Mouse (Mus musculus): ENCODE results near the gene Tnrc6c. TPM values are rescaled to one million over a fixed set of nuclear protein-coding genes. Genes with fewer than 3 reads are reported as not detected.

Gene Tnrc6c
- polyA plus RNA-seq, 1 experiment from 2014 or later: 8.9 TPM

DNA sequence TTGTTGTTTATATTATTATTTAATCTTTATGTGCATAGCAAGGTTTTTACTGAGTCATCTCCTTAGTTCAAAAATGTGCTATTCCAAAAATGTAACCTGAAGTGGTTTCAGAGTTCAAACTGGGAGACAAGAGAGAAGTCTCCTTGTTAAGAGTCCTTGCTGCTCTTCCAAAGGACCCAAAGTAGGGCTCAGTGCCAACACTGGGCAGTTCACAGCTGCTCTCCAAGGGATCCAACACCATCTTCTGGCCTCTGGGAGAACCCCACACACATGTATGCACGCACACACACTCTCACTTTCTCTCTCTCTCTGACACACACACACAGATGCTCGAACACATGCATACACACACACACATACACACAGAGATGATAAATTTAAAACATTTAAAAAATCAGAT, 11.9 kb upstream of the Tnrc6c start:
- Histone ChIP-seq H3K9ac (replicated peaks; ENCODE audit: low read depth) (no peak overlapping the region), H3K36me3 (ENCODE audit: insufficient read depth, low read length) (no peaks in the 10 kb centered on the region), H3K4me3 (ENCODE audit: low read depth, low read length) (no peak overlapping the region), H3K9me3 (ENCODE audit: low read length) (no peaks in the 10 kb centered on the region), H3K27me3 (replicated peaks; ENCODE audit: insufficient read depth, low read length) (no peaks in the 10 kb centered on the region), H3K4me2 (replicated peaks; ENCODE audit: low read depth, low read length) (no peak overlapping the region), H3K4me1 (ENCODE audit: insufficient read depth, low read depth, low read length) (no peaks in the 10 kb centered on the region), H3K27ac (ENCODE audit: low read length) (no peak overlapping the region)
- 70% methylated on average over 2 of the region's 2 CpGs for WGBS
- ATAC-seq (no peak), DNase-seq (ENCODE audit: low spot score) (no peak)
- no peak for TF ChIP-seq EP300 (IDR thresholded peaks at IDR 0.05)
- peak; percentile 50 for TF ChIP-seq CTCF (IDR thresholded peaks at IDR 0.05)

DNA sequence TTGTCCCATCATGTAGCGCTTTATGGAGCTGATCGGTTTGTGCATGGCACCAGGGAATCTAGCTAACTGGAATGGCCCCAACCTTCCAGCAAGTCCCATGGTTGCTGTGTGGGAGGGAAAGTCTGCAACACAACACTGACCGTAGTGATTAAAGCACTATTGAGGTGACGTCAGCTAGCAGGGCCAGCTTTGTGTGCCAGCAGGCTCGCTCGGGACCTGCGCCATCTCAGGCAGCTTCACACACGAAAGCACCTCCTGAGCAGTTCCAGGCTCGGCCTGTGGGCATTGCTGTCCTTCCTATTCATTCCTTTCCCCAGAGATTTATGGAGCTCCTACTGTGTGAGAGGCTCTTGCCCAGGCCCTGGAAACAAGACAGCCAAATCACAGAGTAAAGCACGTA, 10.8 kb upstream of the Tnrc6c start:
- Histone ChIP-seq H3K9me3 (ENCODE audit: low read length) (no peaks in the 10 kb centered on the region), H3K36me3 (ENCODE audit: insufficient read depth, low read length) (no peaks in the 10 kb centered on the region), H3K27ac (ENCODE audit: low read length) (no peak overlapping the region), H3K4me2 (replicated peaks; ENCODE audit: low read depth, low read length) (no peak overlapping the region), H3K4me3 (ENCODE audit: low read depth, low read length) (no peak overlapping the region), H3K4me1 (ENCODE audit: insufficient read depth, low read depth, low read length) (no peaks in the 10 kb centered on the region), H3K9ac (replicated peaks; ENCODE audit: low read depth) (no peak overlapping the region), H3K27me3 (replicated peaks; ENCODE audit: insufficient read depth, low read length) (no peaks in the 10 kb centered on the region)
- no peak for TF ChIP-seq CTCF (IDR thresholded peaks at IDR 0.05)
- no peak for TF ChIP-seq EP300 (IDR thresholded peaks at IDR 0.05)
- ATAC-seq (no peak), DNase-seq (ENCODE audit: low spot score) (no peak)
- 72% methylated on average over 10 of the region's 10 CpGs for WGBS

DNA sequence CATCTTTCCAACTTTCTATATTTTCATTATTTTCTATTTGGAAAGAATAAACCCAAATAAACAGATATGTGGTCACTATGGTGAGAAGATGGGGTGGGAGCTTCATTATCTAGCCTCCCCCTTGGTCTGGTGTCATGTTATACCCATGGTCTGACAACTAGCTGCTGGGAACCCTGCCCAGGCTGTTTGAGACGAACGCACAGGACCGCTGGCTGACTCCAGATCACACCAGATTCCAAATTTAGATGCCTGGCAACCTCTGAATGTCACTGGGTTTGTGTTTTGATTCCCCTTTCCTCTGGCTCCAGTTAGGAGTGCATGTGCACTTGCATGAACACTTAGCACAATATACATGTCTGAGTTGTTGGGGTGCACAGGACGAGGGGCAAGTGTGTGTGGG, 7.3 kb upstream of the Tnrc6c start:
- Histone ChIP-seq H3K27ac (ENCODE audit: low read length) (no peak overlapping the region), H3K4me1 (ENCODE audit: insufficient read depth, low read depth, low read length) (no peaks in the 10 kb centered on the region), H3K9me3 (ENCODE audit: low read length) (no peaks in the 10 kb centered on the region), H3K4me2 (replicated peaks; ENCODE audit: low read depth, low read length) (no peak overlapping the region), H3K27me3 (replicated peaks; ENCODE audit: insufficient read depth, low read length) (no peaks in the 10 kb centered on the region), H3K36me3 (ENCODE audit: insufficient read depth, low read length) (no peaks in the 10 kb centered on the region), H3K4me3 (ENCODE audit: low read depth, low read length) (no peak overlapping the region), H3K9ac (replicated peaks; ENCODE audit: low read depth) (no peak overlapping the region)
- 58% methylated on average over 4 of the region's 4 CpGs for WGBS
- TF ChIP-seq EP300 (IDR thresholded peaks at IDR 0.05): no peak
- TF ChIP-seq CTCF (IDR thresholded peaks at IDR 0.05): no peak
- DNase-seq (ENCODE audit: low spot score) (no peak), ATAC-seq (no peak)

DNA sequence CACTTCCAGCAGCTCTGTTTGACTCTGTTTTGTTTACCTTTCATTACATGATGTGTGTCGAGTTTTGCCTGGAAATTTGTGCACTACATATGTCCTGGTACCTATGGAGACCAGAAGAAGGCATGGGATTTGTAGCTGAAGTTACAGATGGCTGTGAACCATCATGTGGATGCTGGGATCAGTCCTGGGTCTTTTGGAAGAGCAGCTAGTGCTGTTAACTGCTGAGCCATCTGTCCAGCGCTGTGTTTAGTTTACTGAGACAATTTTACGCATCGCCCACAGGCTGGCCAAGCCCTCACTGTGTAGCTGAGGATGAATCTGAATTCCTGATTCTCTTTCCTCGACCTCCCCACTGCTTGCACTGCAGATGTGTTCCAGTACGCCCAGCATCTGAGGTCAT, 6.1 kb upstream of the Tnrc6c start:
- ATAC-seq (no peak), DNase-seq (ENCODE audit: low spot score) (no peak)
- H3K4me3 ChIP-seq (ENCODE audit: low read depth, low read length): no peak overlapping the region
- H3K27ac ChIP-seq (ENCODE audit: low read length): no peak overlapping the region
- H3K4me1 ChIP-seq (ENCODE audit: insufficient read depth, low read depth, low read length): no peaks in the 10 kb centered on the region
- no peak overlapping the region for H3K9ac ChIP-seq (replicated peaks; ENCODE audit: low read depth)
- H3K27me3 ChIP-seq (replicated peaks; ENCODE audit: insufficient read depth, low read length): no peaks in the 10 kb centered on the region
- TF ChIP-seq CTCF (IDR thresholded peaks at IDR 0.05) (no peak), EP300 (IDR thresholded peaks at IDR 0.05) (no peak)
- no peak overlapping the region for H3K4me2 ChIP-seq (replicated peaks; ENCODE audit: low read depth, low read length)
- no peaks in the 10 kb centered on the region for H3K9me3 ChIP-seq (ENCODE audit: low read length)
- WGBS: 53% methylated on average over 6 of the region's 6 CpGs
- no peaks in the 10 kb centered on the region for H3K36me3 ChIP-seq (ENCODE audit: insufficient read depth, low read length)

DNA sequence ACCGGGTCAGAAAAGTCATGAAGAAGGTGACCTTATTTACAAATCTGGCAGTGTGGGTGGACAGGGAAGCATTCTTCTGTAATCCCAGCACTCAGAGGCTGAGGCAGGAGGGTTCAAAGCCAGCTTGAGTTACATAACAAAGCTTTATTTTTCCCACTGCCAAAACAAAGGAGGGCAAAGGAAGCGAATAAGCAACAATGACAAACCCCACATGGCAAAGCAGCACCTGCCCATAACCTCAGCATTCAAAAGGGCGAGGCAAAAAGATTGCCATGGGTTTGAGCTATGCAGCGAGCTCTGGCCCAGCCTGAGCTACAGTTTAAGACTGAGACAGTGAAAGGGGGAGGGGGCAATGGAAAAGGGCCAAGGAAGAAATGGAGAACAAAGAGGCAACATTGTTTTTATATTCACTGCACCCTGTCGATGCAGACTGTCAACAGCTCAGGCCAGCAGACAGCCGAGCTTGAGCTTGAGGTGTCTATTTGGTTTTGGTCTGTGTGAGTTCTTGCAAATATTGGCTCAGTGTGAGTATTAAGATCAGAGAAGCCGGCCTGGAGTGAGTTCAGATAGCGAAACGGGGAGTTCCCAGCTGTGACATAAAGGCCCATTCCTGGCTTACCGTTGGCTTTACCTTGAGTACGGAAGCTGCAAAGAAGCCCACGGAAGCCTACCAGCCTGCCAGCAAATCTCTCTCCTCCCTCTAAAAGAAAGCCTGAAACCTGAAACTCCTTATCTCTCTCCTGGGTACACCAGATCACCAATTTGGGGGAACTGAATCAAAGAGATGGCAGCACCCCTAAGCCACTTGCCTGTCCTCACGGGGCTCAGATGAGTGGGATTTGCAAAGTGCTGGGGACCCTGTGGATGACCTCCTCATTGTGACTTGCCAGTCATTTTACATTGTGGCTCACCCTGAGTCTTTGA, 3.1 kb upstream of the Tnrc6c start:
- Histone ChIP-seq H3K27ac (ENCODE audit: low read length) (no peak overlapping the region), H3K36me3 (ENCODE audit: insufficient read depth, low read length) (no peaks in the 10 kb centered on the region), H3K27me3 (replicated peaks; ENCODE audit: insufficient read depth, low read length) (no peaks in the 10 kb centered on the region), H3K4me3 (ENCODE audit: low read depth, low read length) (no peak overlapping the region), H3K4me1 (ENCODE audit: insufficient read depth, low read depth, low read length) (peaks cover 2% of the 10 kb centered on the region; the same call in 1 of the 2 replicates), H3K4me2 (replicated peaks; ENCODE audit: low read depth, low read length) (no peak overlapping the region), H3K9me3 (ENCODE audit: low read length) (no peaks in the 10 kb centered on the region), H3K9ac (replicated peaks; ENCODE audit: low read depth) (no peak overlapping the region)
- no peak for DNase-seq (ENCODE audit: low spot score)
- ATAC-seq: no peak
- TF ChIP-seq EP300 (IDR thresholded peaks at IDR 0.05) (no peak), CTCF (IDR thresholded peaks at IDR 0.05) (no peak)
- WGBS: 50% methylated on average over 13 of the region's 13 CpGs

DNA sequence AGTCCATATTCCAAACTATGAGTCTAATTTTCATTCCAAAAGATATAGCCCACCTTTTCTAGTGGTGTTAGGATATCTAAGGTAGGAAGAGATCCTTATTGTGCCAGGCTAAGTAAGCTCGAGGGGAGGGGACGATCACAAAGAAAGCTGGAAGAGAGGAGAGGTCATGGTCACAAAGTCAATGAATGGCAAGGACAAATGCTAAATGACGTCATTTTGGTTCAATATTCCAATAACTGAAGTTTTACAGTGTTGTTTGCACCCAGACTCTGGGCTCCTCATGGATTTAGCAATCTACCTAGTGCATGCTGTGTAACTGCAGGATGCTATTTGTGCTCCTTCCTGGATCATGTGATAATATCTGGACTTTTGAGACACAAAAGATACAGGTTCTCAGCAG, 1.2 kb upstream of the Tnrc6c start:
- TF ChIP-seq EP300 (IDR thresholded peaks at IDR 0.05) (no peak), CTCF (IDR thresholded peaks at IDR 0.05) (no peak)
- WGBS: 79% methylated on average over 3 of the region's 3 CpGs

More for the DNA sequence above, 1.2 kb upstream of the Tnrc6c start:
- no peaks in the 10 kb centered on the region for H3K9me3 ChIP-seq (ENCODE audit: low read length)
- H3K27me3 ChIP-seq (replicated peaks; ENCODE audit: insufficient read depth, low read length): no peaks in the 10 kb centered on the region
- DNase-seq (ENCODE audit: low spot score): no peak
- H3K9ac ChIP-seq (replicated peaks; ENCODE audit: low read depth): no peak overlapping the region
- no peaks in the 10 kb centered on the region for H3K36me3 ChIP-seq (ENCODE audit: insufficient read depth, low read length)
- no peak overlapping the region for H3K27ac ChIP-seq (ENCODE audit: low read length)
- ATAC-seq: no peak
- H3K4me1 ChIP-seq (ENCODE audit: insufficient read depth, low read depth, low read length): peaks cover 8% of the 10 kb centered on the region; the same call in 1 of the 2 replicates
- no peak overlapping the region for H3K4me3 ChIP-seq (ENCODE audit: low read depth, low read length)
- 0 out of 2 replicates have a peak overlapping the region, but pooled peaks have one; percentile 97 for H3K4me2 ChIP-seq (replicated peaks; ENCODE audit: low read depth, low read length)

All from lung, postnatal 0 days (tissue).